ENCODE assay signal across 8 mouse cellular contexts in genomic region chr9:124312171-124313142, GRCm38 (mm10). TPM values are rescaled to one million over a fixed set of nuclear protein-coding genes. Genes with fewer than 3 reads are reported as not detected.
DNase-seq lines count a peak whose midpoint lies in the region; ATAC-seq lines count a peak whose summit lies in the region.

Gene 2010315B03Rik, minus strand, starts transcription at chr9:124312696.

- H3K27me3 ChIP-seq in intestine, embryonic 14.5 days (replicated peaks; ENCODE audit: control insufficient read depth, insufficient read depth, low read length), result no peaks in the 10 kb centered on the region

- peak; percentile 72 to 79 for DNase-seq in adrenal gland, adult 18-20 months (ENCODE audit: low spot score in 2 of 2)
- peak; percentile 92 for DNase-seq in embryo, embryonic 11 days
- DNase-seq in gastrocnemius, postnatal 25 days, result peak; percentile 86
- peak; percentile 88 for DNase-seq in intestine, embryonic 14.5 days (ENCODE audit: low spot score)
- peak; percentile 91 to 94 for DNase-seq in left cerebral cortex, postnatal 14 days (ENCODE audit: low spot score in 2 of 2)
- peak; percentile 84 for DNase-seq in mesoderm, embryonic 11.5 days (ENCODE audit: low read depth, low spot score)
- peak; percentile 89 to 93 for DNase-seq in right cerebral cortex, postnatal 36 days (ENCODE audit: low spot score in 2 of 2)
- DNase-seq in yolk sac, embryonic 10.5 days (ENCODE audit: low spot score), result peak; percentile 88

- no peaks in the 10 kb centered on the region for H3K36me3 ChIP-seq in intestine, embryonic 14.5 days (ENCODE audit: control insufficient read depth, insufficient read depth, low read length)

- under 1% methylated on average over 21 of the region's 22 CpGs for WGBS in intestine, embryonic 14.5 days

- H3K9me3 ChIP-seq in intestine, embryonic 14.5 days (ENCODE audit: control insufficient read depth, low read length), result no peaks in the 10 kb centered on the region

- peak within 1 kb of the TSS; percentile 56 for H3K4me3 ChIP-seq in intestine, embryonic 14.5 days (ENCODE audit: low read depth, low read length)

- H3K4me2 ChIP-seq in intestine, embryonic 14.5 days (ENCODE audit: low read length), result peak within 1 kb of the TSS; percentile 67

- H3K4me1 ChIP-seq in intestine, embryonic 14.5 days (replicated peaks; ENCODE audit: control insufficient read depth, insufficient read depth, low read length), result peaks cover 4% of the 10 kb centered on the region; the same call in 1 of the 2 replicates

- peak; percentile 99 for ATAC-seq in intestine, embryonic 14.5 days (replicated peaks; ENCODE audit: low FRiP score, low TSS enrichment, low read depth)

- intact Hi-C loops in left cerebral cortex, postnatal 14 days (cut with DNase I), result loop anchor here (2.0 kb wide), 1 partner anchor 54 kb away; no protein-coding TSS in a partner anchor

- peak within 1 kb of the TSS; percentile 64 for H3K9ac ChIP-seq in intestine, embryonic 14.5 days (ENCODE audit: low read length)

- peak within 1 kb of the TSS; percentile 83 for H3K27ac ChIP-seq in intestine, embryonic 14.5 days (ENCODE audit: low read depth)

RNA-seq across cellular contexts. Expression of gene 2010315B03Rik, which starts in this region (rescaled TPM):
- 10 to 100 TPM; 15.2 to 15.9 TPM for total RNA-seq in adrenal gland, adult 18-20 months (2021)
- 10 to 100 TPM in 1 of 2 experiments, 1 to 10 TPM in 1; 9.5 to 10.4 TPM for total RNA-seq in gastrocnemius, postnatal 25 days (2021)
- 8.9 and 9.3 TPM in 2 replicates for polyA plus RNA-seq in intestine, embryonic 14.5 days (2014; fragmentation: Nextera tagmentation; extraction: Ambion mirVana)
- 10 to 100 TPM; 14.4 to 14.8 TPM for total RNA-seq in left cerebral cortex, postnatal 14 days (2021)

Comparison
In these comparisons a context has a peak if more than half of its experiments do, and no peak if none do; other contexts are left out.
1. Peak in every context shown above with its lines: DNase-seq, ATAC-seq, H3K4me3 ChIP-seq and H3K27ac ChIP-seq.